Mouse (Mus musculus) liver, embryonic 14.5 days (tissue): ENCODE measurements around the gene Arsb. TPM values are rescaled to one million over a fixed set of nuclear protein-coding genes. Genes with fewer than 3 reads are reported as not detected.

Experiments
- ATAC-seq: fragments of 200-750 bp; cut with Nextera tagmentation; 2 replicates; pipeline ENCODE4 v1.8.0; 2017; ENCODE audit warnings: moderate number of reproducible peaks, mild to moderate bottlenecking, moderate library complexity; ENCODE audit not compliant: insufficient read depth
- DNase-seq, 3 experiments: peaks; one replicate each; pipeline ENCODE4 v3.0.0-alpha.2; 2012 to 2013; ENCODE audit warnings: low read depth in 3 of 3, low spot score in 3 of 3
- H3K27ac ChIP-seq: fragments of 300-500 bp; sonication (generic); 2 replicates; pipeline ENCODE4 v1.5.1; 2014; ENCODE audit warnings: moderate library complexity, mild to moderate bottlenecking, control low read depth, inconsistent platforms
- H3K27me3 ChIP-seq: fragments of 300-500 bp; sonication (generic); 2 replicates; pipeline ENCODE4 v1.6.1; 2014; ENCODE audit warnings: mild to moderate bottlenecking, low read length, moderate library complexity; ENCODE audit not compliant: control insufficient read depth, insufficient read depth
- H3K36me3 ChIP-seq: fragments of 300-500 bp; sonication (generic); replicated peaks from 2 replicates; pipeline ENCODE4 v1.6.1; 2014; ENCODE audit warnings: low read depth; ENCODE audit not compliant: control insufficient read depth, insufficient read depth
- H3K4me1 ChIP-seq, 2 experiments: fragments of 200-500 bp in 1 of 2; fragments of 300-500 bp in 1 of 2; sonication (generic) in 1 of 2; replicated peaks; 2 replicates each; pipeline ENCODE4 v1.6.1; 2012 to 2014; ENCODE audit warnings: antibody characterized with exemption in 1 of 2, inconsistent platforms in 1 of 2, low read length in 1 of 2; ENCODE audit not compliant: control insufficient read depth in 2 of 2, insufficient read depth in 2 of 2
- H3K4me2 ChIP-seq: fragments of 300-500 bp; sonication (generic); 2 replicates; pipeline ENCODE4 v1.6.1; 2014; ENCODE audit warnings: low read depth, mild to moderate bottlenecking, control low read depth, moderate library complexity
- H3K4me3 ChIP-seq, 2 experiments: fragments of 200-500 bp in 1 of 2; fragments of 300-500 bp in 1 of 2; sonication (generic) in 1 of 2; 2 replicates each; pipeline ENCODE4 v1.5.1; 2012 to 2014; ENCODE audit warnings: low read depth in 2 of 2, low read length in 2 of 2, mild to moderate bottlenecking in 2 of 2, control low read depth in 1 of 2, inconsistent platforms in 1 of 2, moderate library complexity in 1 of 2; ENCODE audit not compliant: insufficient read depth in 1 of 2
- H3K9ac ChIP-seq: fragments of 300-500 bp; sonication (generic); replicated peaks from 2 replicates; pipeline ENCODE4 v1.6.1; 2014; ENCODE audit warnings: mild to moderate bottlenecking, control low read depth, moderate library complexity
- H3K9me3 ChIP-seq: fragments of 300-500 bp; sonication (generic); 2 replicates; pipeline ENCODE4 v1.6.1; 2016; ENCODE audit warnings: low read length, mixed read lengths; ENCODE audit not compliant: control insufficient read depth
- CTCF ChIP-seq: IDR thresholded peaks from 2 replicates; pipeline ENCODE4 v1.5.1; 2016; ENCODE audit warnings: antibody characterized with exemption, low read depth, control low read depth
- EP300 ChIP-seq: IDR thresholded peaks from 2 replicates; pipeline ENCODE4 v1.6.1; 2016; ENCODE audit warnings: antibody characterized with exemption, low read depth
- WGBS: fragments of 180-500 bp; shearing (Covaris S2); extraction: QIAGEN DNeasy Blood & Tissue Kit; methylation state at CpG from one replicate; pipeline ENCODE4 v1.1.7; 2014; ENCODE audit not compliant: insufficient replicate concordance; 5-methylcytosine and 5-hydroxymethylcytosine counted together
- polyA plus RNA-seq, 2 experiments: library from polyadenylated mRNA; depleted of rRNA in 1 of 2; stranded (reverse) in 1 of 2; unstranded in 1 of 2; fragments of >200 nt; fragmentation: Nextera tagmentation in 1 of 2; extraction: Ambion mirVana in 1 of 2; gene quantifications; 2 replicates each; pipeline versions ENCODE4 v1.2.1 to v1.2.3; 2012 to 2014

The Arsb gene
- polyA plus RNA-seq, 2 experiments, result 2.8 to 4.0 TPM

GRCm38 (mm10) chr13:93850674-93851073 lies 79.2 kb downstream of the Arsb start:
- Histone ChIP-seq H3K27me3 (no peaks in the 10 kb centered on the region), H3K4me3 (no peak overlapping the region), H3K36me3 (no peaks in the 10 kb centered on the region), H3K9ac (no peak overlapping the region), H3K27ac (no peak overlapping the region), H3K4me2 (no peak overlapping the region), H3K4me1 (no peaks in the 10 kb centered on the region), H3K9me3 (no peaks in the 10 kb centered on the region)
- TF ChIP-seq EP300 (no peak), CTCF (no peak)
- 57% methylated on average over 4 of the region's 4 CpGs for whole genome bisulfite sequencing
- no peak for ATAC-seq
- DNase-seq, result no peak

GRCm38 (mm10) chr13:93852419-93853138 lies 81.1 kb downstream of the Arsb start:
- Histone ChIP-seq H3K9me3 (no peaks in the 10 kb centered on the region), H3K27ac (no peak overlapping the region), H3K36me3 (no peaks in the 10 kb centered on the region), H3K4me1 (no peaks in the 10 kb centered on the region), H3K4me3 (no peak overlapping the region), H3K4me2 (no peak overlapping the region), H3K9ac (no peak overlapping the region), H3K27me3 (no peaks in the 10 kb centered on the region)
- no peak for TF ChIP-seq CTCF
- no peak for TF ChIP-seq EP300
- 38% methylated on average over 14 of the region's 14 CpGs for WGBS
- no peak for ATAC-seq
- DNase-seq, result no peak

- Histone ChIP-seq H3K27ac (no peak overlapping the region), H3K4me1 (no peaks in the 10 kb centered on the region), H3K36me3 (no peaks in the 10 kb centered on the region), H3K9ac (no peak overlapping the region), H3K9me3 (no peaks in the 10 kb centered on the region), H3K27me3 (no peaks in the 10 kb centered on the region), H3K4me2 (no peak overlapping the region), H3K4me3 (no peak overlapping the region)
- WGBS, result 66% methylated on average over 6 of the region's 6 CpGs
- ATAC-seq (no peak), DNase-seq (no peak)
- TF ChIP-seq EP300 (no peak), CTCF (no peak)
Observed at GRCm38 (mm10) chr13:93853767-93854166, 82.3 kb downstream of the Arsb start.

- DNase-seq (no peak), ATAC-seq (no peak)
- Histone ChIP-seq H3K36me3 (no peaks in the 10 kb centered on the region), H3K4me2 (no peak overlapping the region), H3K27ac (no peak overlapping the region), H3K9me3 (no peaks in the 10 kb centered on the region), H3K27me3 (no peaks in the 10 kb centered on the region), H3K4me1 (no peaks in the 10 kb centered on the region), H3K9ac (no peak overlapping the region), H3K4me3 (no peak overlapping the region)
- WGBS, result 79% methylated on average over 8 of the region's 8 CpGs
- no peak for TF ChIP-seq CTCF
- no peak for TF ChIP-seq EP300
Observed at GRCm38 (mm10) chr13:93854325-93854724, 82.9 kb downstream of the Arsb start.

GRCm38 (mm10) chr13:93854966-93855562 lies 83.6 kb downstream of the Arsb start:
- Histone ChIP-seq H3K27ac (no peak overlapping the region), H3K36me3 (no peaks in the 10 kb centered on the region), H3K27me3 (no peaks in the 10 kb centered on the region), H3K9me3 (no peaks in the 10 kb centered on the region), H3K4me2 (no peak overlapping the region), H3K4me1 (no peaks in the 10 kb centered on the region), H3K9ac (no peak overlapping the region), H3K4me3 (no peak overlapping the region)
- TF ChIP-seq EP300 (no peak), CTCF (no peak)
- no peak for DNase-seq
- no peak for ATAC-seq
- 63% methylated on average over 3 of the region's 3 CpGs for WGBS
